ENCODE assay signal across 20 mouse cellular contexts in the genomic region with DNA sequence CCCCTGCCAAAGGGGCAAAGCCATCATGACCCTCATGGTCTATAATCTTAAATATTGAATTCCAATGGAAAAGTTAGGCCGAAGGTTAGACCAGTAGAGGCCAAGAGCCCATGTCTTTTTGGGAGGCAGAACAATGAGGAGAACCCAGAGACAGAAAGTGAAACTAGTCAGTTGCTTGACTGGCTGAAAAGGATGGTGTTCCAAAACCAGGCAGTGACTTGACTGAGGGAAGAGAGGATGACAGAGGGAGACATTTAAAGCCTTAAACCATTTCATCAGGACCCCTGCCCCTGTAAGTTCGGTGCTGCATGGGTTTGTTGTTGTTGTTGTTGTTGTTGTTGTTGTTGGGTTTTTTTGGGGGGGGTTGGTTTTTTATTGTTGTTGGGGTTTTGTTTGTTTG.
DNase-seq lines count a peak whose midpoint lies in the region; ATAC-seq and TF ChIP-seq lines count a peak whose summit lies in the region.
"Had no signal": no experiment of that assay in that cellular context is flagged by ENCODE, and none has a peak within 500 bp of the region (broad histone marks: within the 10 kb centered on the region; RNA-seq: fewer than 3 reads in every experiment).

No protein-coding gene starts in this region.

- TF ChIP-seq EP300 in liver, postnatal 0 days (IDR thresholded peaks at IDR 0.05; ENCODE audit: low read depth), result no peak

- H3K4me3 ChIP-seq in gastrocnemius, adult 2 months, result no peak overlapping the region
- no peak overlapping the region for H3K4me3 ChIP-seq in liver, postnatal 0 days (ENCODE audit: low read depth, low read length)
- no peak overlapping the region for H3K4me3 ChIP-seq in liver, embryonic 12.5 days
- no peak overlapping the region for H3K4me3 ChIP-seq in left cerebral cortex, adult 2 months
- H3K4me3 ChIP-seq: embryonic facial prominence, embryonic 13.5 days; heart, embryonic 15.5 days; liver, embryonic 15.5 days had no signal

- no peak for DNase-seq in gastrocnemius, adult 2 months
- no peak for DNase-seq in gastrocnemius, postnatal 4 days (ENCODE audit: low spot score in 2 of 2)
- no peak for DNase-seq in liver, postnatal 0 days
- no peak for DNase-seq in right cerebral cortex, postnatal 14 days
- no peak for DNase-seq in cerebellum, postnatal 36 days
- no peak for DNase-seq in left cerebral cortex, adult 2 months (ENCODE audit: extremely low spot score in 1 of 2, low spot score in 2 of 2)
- DNase-seq: adrenal gland, adult 8-10 months; cerebellum, adult 9-10 months; kidney, adult 9 months; retina, postnatal 1 day; thymus, postnatal 14 days had no signal

- H3K36me3 ChIP-seq in liver, postnatal 0 days (replicated peaks; ENCODE audit: insufficient read depth, low read length), result no peaks in the 10 kb centered on the region
- no peaks in the 10 kb centered on the region for H3K36me3 ChIP-seq in liver, embryonic 12.5 days
- H3K36me3 ChIP-seq: embryonic facial prominence, embryonic 13.5 days; heart, embryonic 15.5 days; liver, embryonic 15.5 days had no signal

- no peaks in the 10 kb centered on the region for H3K27me3 ChIP-seq in liver, postnatal 0 days (ENCODE audit: insufficient read depth, low read length)
- no peaks in the 10 kb centered on the region for H3K27me3 ChIP-seq in liver, embryonic 12.5 days (replicated peaks)
- H3K27me3 ChIP-seq: heart, embryonic 15.5 days; liver, embryonic 15.5 days had no signal

- H3K4me1 ChIP-seq in liver, postnatal 0 days (ENCODE audit: insufficient read depth), result no peaks in the 10 kb centered on the region; the same call in 1 of the 2 replicates
- no peaks in the 10 kb centered on the region for H3K4me1 ChIP-seq in liver, embryonic 12.5 days
- H3K4me1 ChIP-seq: heart, embryonic 15.5 days; liver, embryonic 15.5 days had no signal

- TF ChIP-seq CTCF in gastrocnemius, adult 2 months (IDR thresholded peaks at IDR 0.05), result no peak
- TF ChIP-seq CTCF in liver, postnatal 0 days (IDR thresholded peaks at IDR 0.05; ENCODE audit: low read depth), result no peak
- no peak for TF ChIP-seq CTCF in left cerebral cortex, adult 2 months (IDR thresholded peaks at IDR 0.05)

- H3K4me2 ChIP-seq in liver, postnatal 0 days (ENCODE audit: low read depth, low read length), result peak overlapping the region; percentile 7; the same call in 1 of the 2 replicates
- no peak overlapping the region for H3K4me2 ChIP-seq in liver, embryonic 12.5 days
- H3K4me2 ChIP-seq: embryonic facial prominence, embryonic 13.5 days; heart, embryonic 15.5 days; liver, embryonic 15.5 days had no signal

- H3K9ac ChIP-seq in liver, postnatal 0 days (replicated peaks), result no peak overlapping the region
- H3K9ac ChIP-seq in liver, embryonic 12.5 days, result no peak overlapping the region
- H3K9ac ChIP-seq: embryonic facial prominence, embryonic 13.5 days; heart, embryonic 15.5 days; liver, embryonic 15.5 days had no signal

- intact Hi-C loops in gastrocnemius, adult 2 months (cut with DNase I), result no loop called here
- intact Hi-C loops in left cerebral cortex, adult 2 months (cut with DNase I), result no loop called here

- H3K27ac ChIP-seq in gastrocnemius, adult 2 months, result peak overlapping the region; percentile 53; the same call in 1 of the 2 replicates
- H3K27ac ChIP-seq in liver, postnatal 0 days (ENCODE audit: low read depth), result no peak overlapping the region
- H3K27ac ChIP-seq in liver, embryonic 12.5 days, result no peak overlapping the region
- H3K27ac ChIP-seq in left cerebral cortex, adult 2 months, result no peak overlapping the region
- H3K27ac ChIP-seq: heart, embryonic 15.5 days; hindbrain, postnatal 0 days; liver, embryonic 15.5 days had no signal

- ATAC-seq in liver, postnatal 0 days, result no peak
- no peak for ATAC-seq in liver, embryonic 12.5 days
- ATAC-seq in granulocyte monocyte progenitor cell, adult 5-6 weeks (replicated peaks; ENCODE audit: poor library complexity, severe bottlenecking), result peak; percentile 54
- ATAC-seq: forebrain, embryonic 16.5 days; hindbrain, postnatal 0 days; lung, postnatal 0 days; midbrain, embryonic 16.5 days had no signal

- H3K9me3 ChIP-seq in liver, postnatal 0 days (ENCODE audit: low read length), result no peaks in the 10 kb centered on the region
- no peaks in the 10 kb centered on the region for H3K9me3 ChIP-seq in liver, embryonic 12.5 days (replicated peaks)
- H3K9me3 ChIP-seq: embryonic facial prominence, embryonic 13.5 days; heart, embryonic 15.5 days; liver, embryonic 15.5 days had no signal

- WGBS in liver, postnatal 0 days (ENCODE audit: insufficient replicate concordance), result 56% methylated on average over 2 of the region's 2 CpGs
- WGBS in liver, embryonic 12.5 days (ENCODE audit: insufficient replicate concordance), result 64% methylated on average over 2 of the region's 2 CpGs
